Mouse (Mus musculus) monocyte, adult 5-6 weeks (primary cell): ENCODE data around the gene Lrrc1. TPM values are rescaled to one million over a fixed set of nuclear protein-coding genes. Genes with fewer than 3 reads are reported as not detected.

Experiments used
- ATAC-seq: fragments of 153-309, 156-312 bp; replicated peaks from 2 replicates; pipeline ENCODE4 v1.8.0; 2017; ENCODE audit warnings: mild to moderate bottlenecking; ENCODE audit not compliant: low TSS enrichment, insufficient number of reproducible peaks, severe bottlenecking, poor library complexity, low FRiP score
- total RNA-seq: library from RNA; stranded (forward); fragments of 200-1000, 200-491, 200-594 nt; gene quantifications from 3 replicates; pipeline ENCODE4 v1.2.3, GENCODE M21; 2017

Lrrc1 gene
- total RNA-seq, 1 experiment from 2014 or later, result 4.6 TPM

DNA sequence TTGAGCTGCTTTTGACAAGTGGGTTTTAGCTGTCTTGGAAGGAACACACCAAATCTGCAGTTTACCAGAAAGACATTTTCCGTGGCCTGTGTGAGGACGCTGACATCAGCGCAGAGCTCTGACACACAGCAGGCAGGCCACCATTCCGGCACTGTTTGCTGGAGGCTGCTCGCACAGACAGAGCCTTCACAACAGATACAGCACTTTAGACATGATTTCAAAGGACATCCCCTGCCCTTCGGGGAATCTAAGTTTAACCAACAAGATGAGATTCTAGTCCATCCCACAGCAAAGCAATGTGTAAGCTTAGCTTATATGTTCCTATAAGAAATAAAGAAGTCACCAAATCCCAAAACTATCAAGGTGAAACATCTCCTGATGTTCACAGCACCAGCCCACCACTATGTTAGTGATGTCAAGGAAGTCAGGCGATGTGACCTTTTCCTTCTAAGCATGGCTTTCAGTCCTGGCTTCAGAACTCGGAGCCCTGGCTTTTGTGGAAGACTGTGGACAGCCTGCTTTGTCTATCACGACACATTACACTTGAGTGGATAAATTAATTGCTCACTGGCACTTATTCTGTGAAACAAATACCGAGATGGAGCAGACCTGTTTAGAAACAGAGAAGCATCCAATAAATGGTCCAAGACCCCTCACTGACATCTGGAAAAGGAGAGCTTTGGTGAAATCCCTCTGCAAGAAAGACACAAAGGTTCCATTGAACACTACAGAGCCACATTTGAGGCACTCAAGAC is 66.3 kb downstream of the Lrrc1 start:
- ATAC-seq, result no peak

DNA sequence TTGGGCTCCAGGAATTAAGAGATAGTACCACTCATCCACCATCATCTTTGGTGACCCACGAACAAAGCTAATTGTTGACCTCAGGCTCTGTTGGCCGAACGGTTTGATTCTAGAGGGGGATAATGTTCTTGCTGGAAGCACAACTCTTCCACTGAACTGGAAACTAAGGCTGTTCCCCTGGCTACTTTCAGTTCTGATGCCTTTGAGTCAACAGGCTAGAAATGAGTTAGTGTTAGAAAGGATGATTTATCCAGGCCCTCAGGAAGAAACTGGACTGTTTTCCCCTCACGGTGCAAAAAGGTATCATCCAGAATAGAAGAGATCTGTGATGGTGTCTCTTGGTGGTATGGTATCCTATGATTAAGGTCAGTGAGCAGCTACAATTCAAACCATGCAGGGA is 70.1 kb downstream of the Lrrc1 start:
- no peak for ATAC-seq

DNA sequence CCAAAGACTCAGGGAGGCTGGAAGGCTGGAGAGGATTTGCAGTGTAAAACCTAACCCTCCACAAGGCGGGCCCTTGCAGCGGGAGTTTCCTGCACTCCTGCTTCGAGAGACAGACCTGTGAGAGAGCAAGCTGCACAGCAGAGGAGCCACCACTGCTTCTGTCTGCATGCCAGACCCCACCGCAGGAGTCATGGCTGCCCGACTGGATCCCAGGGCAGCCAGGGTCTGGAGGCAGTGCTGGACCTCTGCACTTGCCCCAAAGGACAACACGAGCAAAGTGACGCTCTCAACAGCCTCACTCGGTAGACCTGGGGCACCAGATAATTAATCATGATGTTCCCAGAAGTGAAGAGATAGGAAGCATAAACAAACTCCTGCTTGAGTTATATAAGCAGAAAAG is 72.1 kb downstream of the Lrrc1 start:
- no peak for ATAC-seq

DNA sequence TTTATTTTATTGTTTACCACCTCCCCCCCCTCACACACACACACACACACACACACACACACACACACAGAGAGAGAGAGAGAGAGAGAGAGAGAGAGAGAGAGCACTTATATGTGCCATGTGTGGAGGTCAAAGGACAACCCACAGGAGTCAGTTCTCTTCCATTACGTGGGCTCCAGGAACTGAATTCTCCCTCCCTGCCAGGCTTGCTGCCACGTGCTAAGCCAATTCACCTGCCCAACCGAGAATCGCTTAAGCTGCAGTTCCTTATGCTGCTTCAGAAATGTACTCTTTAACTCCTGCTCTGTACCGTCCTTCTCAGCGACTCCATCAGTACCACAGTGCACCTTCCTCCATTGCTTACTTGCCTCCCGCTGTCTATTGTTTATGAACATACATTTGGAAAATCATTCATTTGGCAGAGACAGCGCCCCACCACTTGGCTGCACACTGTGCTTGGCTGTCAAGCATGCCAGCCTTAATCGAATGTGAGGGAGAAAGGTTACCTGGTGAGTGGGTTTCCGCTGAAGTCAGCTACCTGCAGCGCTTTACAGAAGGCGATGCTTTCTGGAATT is 72.9 kb downstream of the Lrrc1 start:
- no peak for ATAC-seq

DNA sequence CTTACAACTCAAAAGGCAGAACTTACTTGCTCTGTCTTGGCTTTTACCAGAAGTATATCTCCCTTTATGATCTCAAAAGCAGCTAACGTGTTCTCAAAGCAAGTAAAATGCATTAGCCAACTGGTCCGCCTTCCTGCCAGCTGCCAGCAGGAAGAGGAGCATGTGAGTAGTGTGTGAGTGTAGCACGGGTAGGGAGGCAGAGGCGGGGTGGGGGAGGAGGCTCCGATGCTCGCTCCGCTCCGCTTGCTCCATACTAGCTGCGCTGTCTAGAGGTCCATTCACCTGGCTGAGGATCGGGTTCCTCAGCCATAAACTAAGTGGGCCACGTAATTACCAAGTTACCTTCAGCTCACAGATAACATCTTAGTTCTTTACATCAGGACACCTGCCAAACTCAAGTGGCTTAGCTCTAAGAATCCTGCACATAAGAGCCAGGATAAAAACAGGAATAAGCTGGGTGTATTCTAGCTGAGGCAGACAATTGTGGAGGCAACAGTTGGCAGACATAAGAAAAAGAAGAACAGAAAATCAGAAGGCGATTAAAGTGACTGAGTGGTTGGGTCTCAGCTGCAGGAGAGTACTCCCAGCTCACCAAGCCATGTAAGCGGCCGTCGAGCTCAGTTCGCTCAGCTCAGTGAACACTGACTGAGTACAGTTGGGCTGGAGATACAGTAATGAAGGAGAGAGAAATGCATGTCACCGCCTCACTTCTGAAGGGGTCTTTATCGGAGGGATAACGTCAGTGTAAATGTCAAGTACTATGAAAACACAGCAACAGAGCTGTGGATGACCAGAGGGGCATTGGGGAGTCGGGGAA is 74.7 kb downstream of the Lrrc1 start:
- no peak for ATAC-seq

DNA sequence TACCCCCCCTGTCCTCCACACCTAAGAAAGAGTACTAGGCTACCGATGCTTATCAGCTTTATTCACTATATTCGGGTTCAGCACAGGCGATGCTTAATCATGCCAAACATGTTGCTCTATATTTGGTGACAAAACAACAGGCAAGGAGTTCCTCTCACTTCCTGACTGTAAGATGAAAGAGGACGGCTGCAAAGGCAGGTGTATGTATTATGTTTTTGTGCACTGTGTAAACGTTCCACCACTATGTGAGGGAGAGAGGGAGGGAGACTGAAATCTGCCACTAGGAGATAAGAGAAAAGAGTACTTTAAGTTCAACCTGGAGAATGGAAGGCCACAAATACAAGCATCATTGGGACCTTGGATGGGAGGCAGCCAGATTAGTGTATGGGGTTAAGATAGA is 77.7 kb downstream of the Lrrc1 start:
- ATAC-seq, result no peak

DNA sequence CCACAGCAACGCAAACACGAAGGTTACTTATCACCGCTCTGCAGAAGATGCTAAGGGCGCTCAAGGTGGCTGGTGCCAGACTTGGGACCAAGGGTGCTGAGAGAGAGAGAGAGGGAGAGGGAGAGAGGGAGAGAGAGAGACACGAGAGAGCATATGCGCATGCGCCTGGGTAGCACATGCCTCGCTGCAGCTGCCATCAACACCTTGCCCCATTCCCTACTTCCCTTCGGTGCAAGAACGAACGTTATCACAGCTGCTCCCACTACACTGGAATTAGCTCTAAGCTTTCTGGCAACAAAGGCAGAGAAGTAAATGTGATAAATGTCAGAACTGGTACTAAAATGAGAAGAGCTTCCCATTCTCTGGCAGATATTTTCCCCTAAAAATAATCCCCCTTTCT is 79.3 kb downstream of the Lrrc1 start:
- ATAC-seq, result no peak

DNA sequence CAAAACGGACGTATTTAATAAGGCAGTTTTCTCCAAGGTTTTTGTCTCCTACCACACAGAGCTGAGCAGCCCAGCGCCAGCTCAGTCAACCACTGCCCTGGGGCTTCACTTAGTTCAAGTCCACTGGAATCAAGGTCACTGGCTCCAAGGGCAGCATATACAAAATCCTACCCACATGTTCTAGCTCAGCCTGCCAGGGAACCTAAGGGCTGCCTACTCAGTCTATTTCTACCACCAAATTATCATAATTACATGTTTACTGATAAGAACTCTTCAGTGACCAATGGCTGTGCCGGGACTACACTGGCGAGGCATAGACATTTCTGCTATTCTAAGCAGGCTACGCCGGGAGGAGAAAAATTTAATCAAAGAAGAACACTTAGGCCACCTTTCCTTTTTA is 80.8 kb downstream of the Lrrc1 start:
- ATAC-seq, result no peak

DNA sequence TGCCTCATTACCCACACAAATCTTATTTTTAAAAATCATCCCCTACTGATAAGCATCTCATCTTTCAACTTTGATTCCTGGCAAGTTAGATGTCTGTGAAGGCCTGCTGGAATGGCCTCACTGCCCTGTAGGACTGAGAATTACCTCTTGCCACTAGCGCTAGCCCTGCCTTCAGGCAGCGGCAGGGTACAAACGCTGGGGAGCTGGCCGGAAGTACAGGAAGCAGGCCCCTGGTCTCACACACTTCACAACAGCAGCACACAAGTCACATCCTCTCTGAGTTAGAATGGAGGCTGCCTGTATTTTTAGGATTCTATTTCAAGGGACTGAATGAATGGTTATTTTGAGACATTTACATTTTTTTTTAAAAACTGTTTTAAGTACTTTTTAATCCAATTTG is 81.5 kb downstream of the Lrrc1 start:
- ATAC-seq, result no peak

DNA sequence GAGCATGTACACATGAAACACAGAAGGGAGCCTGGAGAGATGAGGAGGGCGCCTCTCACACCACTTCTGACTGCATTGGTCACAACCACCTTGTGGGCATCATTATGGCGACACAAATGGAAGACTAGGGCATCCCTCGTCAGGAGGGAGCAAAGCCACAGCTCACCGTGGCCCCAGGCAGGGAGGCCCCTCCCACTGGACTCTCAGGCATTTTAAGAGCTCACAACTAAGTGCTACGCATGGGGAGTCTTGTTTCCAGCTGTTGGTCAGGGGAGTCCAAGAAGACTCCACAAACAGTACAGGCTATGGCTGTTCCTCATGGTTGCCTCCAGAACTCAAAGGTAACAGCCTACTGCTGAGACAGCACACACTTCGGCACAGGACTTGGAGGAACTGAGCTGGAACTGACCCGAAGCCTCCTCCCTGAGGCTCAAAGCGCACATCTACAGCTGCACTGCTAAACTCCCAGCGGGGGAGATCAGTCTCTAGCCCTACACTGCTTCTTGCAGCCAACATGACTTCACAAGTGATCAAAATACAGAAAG is 83.2 kb downstream of the Lrrc1 start:
- ATAC-seq, result no peak

DNA sequence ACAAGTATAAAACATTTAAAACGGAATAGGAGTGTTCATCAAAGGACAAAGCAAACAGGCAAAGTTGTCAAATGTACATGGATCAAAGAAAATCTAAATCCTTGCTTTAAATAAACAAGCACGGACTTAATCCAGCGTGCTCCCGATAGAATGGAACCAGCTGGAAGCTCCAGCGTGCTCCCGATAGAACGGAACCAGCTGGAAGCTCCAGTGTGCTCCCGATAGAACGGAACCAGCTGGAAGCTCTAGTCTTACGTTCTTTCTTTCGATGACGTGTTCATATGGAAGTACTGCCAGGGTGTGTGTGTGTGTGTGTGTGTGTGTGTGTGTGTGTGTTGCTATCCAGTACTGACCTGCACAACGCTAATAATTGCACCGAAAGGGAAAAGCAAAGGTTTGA is 84.3 kb downstream of the Lrrc1 start:
- no peak for ATAC-seq

DNA sequence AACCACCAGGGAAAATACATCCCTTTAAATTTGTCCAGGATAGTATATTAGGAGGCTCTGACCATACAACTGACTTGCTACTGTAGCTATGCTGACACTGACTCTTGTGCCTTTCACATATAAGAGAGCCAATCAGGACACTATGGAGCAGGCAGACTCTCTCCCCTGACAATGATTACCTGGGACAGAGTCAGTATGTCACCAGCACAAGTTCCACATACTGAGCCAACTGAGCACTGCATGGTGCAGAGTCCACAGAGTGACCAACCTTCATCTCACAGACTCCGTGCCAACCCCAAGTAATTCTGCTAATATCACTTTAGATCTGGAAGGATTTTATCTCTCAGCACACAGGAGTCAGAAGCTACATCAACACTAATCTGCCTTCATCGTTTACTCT is 85.3 kb downstream of the Lrrc1 start:
- ATAC-seq, result no peak

DNA sequence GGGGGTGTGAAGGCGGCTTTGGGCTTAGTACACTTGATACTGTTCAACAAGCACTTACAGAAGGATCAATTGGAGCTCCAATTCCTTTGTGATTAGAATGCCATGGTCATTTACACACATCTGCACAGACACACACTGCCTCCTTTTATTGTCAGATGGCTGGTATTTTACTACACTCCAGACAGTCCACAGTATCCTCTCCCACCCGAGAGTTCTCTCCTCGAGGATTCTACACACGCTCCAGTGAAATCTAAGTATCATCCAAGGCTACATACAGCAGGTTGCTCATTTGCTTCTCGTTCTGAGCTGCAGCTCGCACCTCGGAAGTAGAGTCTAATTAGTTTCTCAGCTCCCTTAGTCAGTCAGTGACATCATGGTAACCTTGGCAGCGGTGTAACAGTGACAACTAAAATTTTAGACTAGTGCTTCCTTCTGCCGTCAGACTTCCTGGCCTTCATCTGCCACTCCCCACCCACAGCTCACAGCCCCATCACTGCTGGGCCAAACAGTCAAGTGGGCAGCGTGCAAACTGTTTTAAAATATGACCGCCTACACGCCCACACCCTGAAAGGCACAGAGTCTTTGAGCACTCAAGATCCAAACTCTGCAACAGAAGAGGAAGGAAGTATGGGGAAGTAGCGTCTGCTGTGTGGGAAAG is 88.4 kb downstream of the Lrrc1 start:
- ATAC-seq, result peak; percentile 60

DNA sequence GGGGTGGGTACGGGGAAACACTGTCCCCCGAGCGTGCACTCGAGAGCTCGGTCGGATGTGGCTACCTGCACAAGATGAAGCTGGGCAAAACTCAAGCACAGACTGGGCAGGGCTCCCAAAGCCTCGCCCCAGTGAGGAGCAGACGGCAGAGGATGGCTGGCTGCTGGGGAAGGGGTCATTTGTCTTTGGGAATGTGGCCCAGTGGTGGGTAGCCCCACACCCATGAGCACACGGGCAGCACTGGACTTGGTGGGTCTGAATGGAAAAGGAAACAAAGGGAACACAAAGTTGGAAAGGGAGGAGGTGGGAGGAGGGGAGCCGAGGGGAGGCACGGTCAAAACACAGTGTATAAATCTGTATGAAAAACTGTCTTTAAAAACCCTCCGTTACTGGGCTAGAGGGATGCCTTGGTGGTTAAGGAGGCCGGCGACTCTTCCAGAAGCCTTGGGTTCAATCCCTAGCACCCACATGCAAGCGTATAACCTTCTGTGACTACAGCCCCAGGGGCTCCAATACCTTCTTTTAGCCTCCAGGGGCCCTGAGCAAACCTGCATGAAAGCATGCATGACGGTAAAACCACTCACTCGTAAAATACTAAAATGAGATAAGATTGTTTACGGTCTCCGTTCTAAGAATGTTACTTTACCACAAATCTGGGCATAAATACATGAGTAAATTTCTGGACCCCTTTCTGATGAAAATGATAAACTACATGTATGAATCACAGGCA is 89.1 kb downstream of the Lrrc1 start:
- ATAC-seq, result no peak

DNA sequence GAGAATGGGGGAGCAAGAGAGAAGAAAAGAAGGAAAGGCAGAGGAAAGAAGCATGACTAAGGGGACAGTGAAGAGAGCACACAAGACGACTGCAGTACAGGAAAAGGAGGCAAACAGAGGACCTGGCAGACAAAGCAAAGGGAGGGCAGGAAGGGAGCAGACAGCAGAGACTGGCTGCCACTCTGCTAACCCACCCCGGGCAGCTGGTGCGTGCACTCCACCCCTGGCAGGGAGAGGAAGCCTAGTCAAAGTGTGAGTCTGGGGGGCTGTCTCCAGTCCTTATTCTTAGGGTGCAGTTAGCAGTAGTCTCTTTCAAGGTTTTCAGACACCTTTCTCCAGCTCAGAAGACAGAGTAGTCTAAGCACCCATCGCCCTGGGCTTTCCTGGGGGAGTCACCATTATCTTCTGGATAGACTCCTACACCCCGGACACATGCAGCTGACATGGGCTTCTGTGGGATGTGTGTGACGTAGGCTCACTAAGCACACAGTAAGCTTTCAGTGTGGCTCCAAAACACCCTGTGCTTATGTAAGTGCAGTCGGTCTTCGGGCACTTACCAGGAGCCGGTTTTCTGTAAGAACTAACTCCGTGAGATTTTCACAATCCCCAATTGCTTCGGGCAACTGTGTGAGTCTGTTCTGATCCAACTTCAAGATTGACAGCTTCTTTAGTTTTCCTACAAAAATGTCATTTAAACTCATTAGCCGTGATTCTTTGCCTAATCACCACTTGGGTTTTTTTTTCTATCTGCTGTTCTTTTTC is 92.4 kb downstream of the Lrrc1 start:
- ATAC-seq, result no peak

DNA sequence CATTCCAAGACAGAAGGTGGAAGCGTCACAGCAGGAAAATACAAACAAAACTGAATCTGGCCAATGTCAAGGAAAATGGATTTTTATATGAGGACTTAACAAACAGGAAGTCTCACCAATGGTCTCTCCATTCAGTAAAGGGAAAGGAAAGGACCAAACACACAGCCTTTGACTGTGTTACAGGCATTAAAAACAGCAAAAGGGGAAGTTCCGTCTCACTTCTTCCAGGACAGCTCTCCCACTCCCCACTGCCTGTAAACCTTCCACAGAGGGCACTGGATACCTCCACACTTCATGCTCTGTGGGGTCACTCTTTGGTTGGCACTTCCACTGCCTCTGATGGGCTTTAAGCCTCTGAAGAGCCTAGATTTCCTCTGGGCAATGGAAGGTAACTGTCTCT is 94.2 kb downstream of the Lrrc1 start:
- no peak for ATAC-seq

DNA sequence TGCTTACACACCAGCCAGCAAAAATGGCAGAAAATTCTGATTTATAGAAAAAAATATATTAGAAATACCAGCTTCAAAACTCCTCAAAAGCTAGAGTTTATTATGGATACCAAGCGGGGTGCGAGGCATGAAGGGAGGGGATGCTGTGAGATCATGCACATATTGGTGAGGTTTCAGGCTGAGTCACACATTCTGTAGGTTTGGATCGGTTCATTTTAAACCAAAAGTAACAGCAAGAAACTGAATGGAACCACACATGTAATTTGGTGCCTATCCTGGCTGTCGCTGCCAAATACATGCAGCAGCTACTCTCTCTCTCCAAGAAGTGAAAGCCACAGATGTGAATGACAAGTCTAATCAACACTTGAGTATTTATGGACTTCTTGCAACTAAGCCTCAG is 99.8 kb downstream of the Lrrc1 start:
- ATAC-seq, result no peak

DNA sequence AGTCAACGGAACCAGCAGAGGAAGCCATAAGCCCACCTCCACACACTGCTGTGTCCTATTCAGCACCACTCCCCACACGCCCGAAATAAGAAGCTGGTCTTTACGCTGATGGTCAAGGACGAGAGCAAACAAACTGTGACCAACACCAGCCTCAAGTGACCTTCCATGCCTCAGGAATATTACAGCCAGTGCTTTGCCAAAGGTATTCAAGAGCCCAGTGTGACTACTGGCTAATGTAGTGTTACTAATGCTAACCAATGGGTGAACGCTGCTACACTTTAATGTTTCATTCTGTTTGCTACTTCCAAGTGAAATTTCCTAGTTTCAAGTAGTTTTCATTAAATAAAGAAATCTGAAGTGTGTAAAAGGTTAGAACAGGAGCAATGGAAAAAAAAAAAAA is 105.3 kb downstream of the Lrrc1 start:
- ATAC-seq, result no peak
